Mouse (Mus musculus) hematopoietic stem cell, adult 5-6 weeks (primary cell): ENCODE measurements around the gene Olfr1412. TPM values are rescaled to one million over a fixed set of nuclear protein-coding genes. Genes with fewer than 3 reads are reported as not detected.
A peak's percentile ranks its signal among the peaks of the same experiment; 100 is the strongest.

Experiments
- ATAC-seq, 2 experiments: fragments of 125-278 bp in 1 of 2; replicated peaks in 1 of 2; 2 replicates each; pipeline ENCODE4 v1.8.0; 2016 to 2017; ENCODE audit warnings: inconsistent platforms in 2 of 2, mild to moderate bottlenecking in 2 of 2, moderate number of reproducible peaks in 2 of 2, low read depth in 1 of 2, moderate TSS enrichment in 1 of 2; ENCODE audit not compliant: low FRiP score in 2 of 2, poor library complexity in 2 of 2, severe bottlenecking in 2 of 2, insufficient read depth in 1 of 2, low TSS enrichment in 1 of 2
- total RNA-seq: library from RNA; stranded (forward); fragments of 172-1452, 232-1000 nt; gene quantifications from 2 replicates; pipeline ENCODE4 v1.2.3, GENCODE M21; 2017

Olfr1412 gene
- total RNA-seq, 1 experiment from 2014 or later: not detected

DNA sequence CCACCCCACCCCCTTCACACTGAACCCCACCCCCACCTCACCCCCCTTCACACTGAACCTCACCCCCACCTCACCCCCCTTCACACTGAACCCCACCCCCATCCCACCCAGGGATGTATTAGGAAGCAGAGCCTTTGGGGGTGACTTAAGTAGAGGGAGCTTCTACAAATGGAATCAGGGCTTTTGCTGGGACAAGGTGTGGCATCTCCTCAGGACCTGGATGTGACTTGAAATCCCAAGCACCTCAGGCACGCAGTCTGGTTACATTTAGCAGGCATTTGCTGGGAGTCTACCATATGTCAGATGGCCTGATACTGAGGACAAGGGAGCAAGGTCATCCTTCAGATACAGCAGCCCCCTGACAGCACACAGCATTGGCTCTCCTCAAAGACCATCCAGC, 49.0 kb downstream of the Olfr1412 start:
- no peak for ATAC-seq

DNA sequence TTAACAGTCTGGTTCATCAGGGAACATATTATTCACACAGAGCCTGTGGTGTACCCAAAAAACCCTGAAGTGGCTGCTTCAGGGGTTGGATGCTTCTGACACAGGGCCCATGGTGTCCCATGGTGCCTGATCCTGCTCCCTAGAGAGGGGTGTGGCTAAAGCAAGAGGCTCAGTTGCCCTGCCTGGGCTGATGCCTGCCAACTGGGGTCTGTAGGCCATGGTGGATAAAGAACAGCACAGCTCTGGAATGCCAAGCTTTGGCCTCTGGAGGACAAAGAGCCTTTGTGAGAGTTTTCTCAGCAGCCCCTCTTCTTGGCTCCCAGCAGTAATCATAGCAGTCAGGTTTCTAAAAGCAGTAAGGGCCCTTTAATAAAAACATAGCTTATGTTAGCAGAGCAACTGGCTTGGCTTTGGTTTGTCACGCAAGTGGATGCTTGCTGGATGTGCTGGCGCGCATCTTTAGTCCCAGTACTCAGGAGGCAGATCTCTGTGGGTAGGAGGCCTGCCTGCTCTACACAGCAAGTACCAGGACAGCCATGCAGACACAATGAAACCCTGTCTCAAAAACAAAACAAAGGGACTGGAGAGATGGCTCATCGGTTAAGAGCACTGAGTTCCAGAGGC, 49.5 kb downstream of the Olfr1412 start:
- no peak for ATAC-seq

DNA sequence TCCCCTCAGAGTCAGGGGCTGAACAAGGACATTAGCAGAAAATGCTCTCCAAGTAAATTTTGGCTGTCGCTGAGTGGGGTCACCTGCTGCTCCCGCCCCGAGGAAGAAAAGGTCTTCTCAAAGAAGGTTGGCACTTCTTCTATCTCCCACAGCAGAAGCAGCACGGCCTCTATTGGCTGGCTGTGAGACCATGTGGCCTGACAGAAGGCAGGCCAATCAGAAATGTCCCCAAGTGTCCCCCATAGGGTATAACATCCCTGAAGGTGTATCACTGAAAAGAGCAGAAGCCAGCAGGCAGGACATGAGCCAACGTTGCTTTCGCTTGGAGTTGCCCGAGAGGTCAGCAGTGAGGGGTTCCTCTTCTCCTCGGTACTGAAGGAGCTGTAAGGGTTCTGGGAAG, 50.4 kb downstream of the Olfr1412 start:
- no peak for ATAC-seq

DNA sequence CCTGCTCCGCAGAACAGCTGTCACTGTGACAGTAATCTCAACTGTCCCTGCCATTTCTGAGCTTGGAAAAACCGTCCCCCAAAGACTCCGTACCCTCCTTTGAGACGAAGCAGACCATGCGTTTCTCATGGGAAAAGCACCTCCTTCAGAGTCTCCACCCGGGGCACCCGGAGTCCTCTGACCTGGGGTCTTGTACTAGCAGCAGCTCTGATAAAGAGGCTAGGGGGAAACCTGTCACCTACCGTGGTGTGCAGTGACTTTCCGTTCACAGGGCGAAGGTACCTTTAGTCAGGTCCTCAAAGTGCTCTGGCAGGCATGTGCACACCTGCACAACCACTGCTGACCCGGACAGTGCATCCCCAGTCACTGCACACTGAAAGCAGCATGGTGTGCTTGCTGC, 51.1 kb downstream of the Olfr1412 start:
- no peak for ATAC-seq

DNA sequence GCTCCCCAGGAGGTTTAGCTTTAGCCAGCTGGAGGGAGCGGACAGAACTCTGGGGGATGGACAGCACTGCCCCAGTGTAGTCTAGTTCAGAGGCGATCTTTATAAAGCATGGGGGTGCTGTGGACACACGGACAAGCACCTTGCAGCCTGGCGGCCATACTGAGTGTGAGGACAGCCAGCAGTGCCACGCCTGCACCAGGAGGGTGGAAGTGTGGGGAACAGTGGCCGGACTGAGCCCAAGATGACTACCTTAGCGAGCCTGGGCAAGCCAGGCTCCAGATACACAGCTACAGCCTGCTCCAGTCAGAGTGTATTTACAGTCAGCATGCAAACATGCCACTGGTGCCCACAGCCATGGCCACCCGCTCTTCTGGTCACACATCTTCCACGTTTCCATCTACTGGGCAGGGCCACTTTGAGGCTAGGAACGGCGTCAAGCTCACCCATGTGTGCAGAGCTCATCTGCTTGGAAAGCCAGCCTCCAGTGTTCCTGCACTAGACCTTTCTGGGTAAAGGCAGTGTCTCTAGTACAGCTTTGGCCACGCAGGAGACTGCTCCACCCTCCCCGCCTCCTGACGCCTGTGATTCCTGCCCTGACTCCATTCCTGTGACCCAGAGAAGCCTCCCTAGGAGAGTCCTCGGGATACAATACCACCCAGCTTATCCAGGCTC, 52.1 kb downstream of the Olfr1412 start:
- ATAC-seq: no peak

DNA sequence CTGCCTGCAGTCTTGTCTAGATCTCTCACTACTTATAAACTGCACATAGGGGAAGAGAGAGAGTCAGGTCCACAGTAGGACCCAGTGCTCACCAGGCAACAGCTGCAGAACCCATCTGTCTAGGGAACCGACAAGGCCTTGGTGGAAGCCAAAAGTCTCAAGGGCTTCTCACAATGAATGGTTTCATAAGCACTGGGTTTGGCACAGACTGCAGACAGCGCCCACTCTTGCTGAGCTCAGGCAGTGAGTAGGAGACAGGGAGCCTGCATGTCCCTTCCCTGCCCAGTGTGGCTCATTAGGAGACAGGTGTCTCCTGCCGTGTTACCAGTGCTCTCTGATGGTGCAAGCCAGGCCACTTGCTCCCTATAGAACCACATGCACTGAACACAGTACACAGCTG, 52.6 kb downstream of the Olfr1412 start:
- no peak for ATAC-seq

DNA sequence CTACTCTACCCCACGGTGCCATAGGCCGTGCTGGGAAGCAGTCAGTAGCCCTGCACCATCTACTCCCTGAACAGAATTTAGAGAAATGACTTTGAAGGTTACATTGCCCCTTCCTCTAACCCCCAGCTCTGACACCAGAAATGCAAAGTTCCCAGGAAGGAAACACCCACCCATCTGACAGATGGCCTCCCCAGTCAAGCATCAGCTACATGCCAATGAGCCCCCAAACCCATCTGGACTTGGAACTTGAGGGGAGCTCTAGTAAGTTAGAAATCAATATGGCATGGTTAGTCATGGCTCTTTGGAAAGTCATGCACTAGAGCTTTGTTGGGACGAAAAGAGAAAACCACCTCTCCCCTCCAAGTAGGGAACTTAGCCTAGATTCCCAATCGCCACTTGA, 53.2 kb downstream of the Olfr1412 start:
- no peak for ATAC-seq

DNA sequence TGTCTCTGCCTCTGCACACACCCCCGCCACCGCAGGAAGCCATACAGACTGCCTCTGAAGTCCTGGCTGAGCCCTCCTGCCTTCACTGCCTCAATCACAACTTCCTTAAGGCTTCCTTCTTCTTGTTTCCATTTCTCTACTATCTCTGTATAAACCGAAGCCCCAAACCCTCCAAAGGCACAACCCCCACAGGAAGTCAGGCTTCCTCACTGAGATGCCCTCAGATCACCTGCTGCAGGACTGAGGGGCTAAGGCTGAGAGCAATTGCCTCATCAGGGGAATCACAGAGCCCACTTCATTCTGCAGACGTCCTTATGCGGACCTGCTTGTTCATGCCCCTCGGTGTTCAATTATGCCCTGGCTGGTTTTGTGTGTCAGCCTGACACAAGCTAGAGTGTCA, 54.8 kb downstream of the Olfr1412 start:
- ATAC-seq: peak in 1 of 2 experiments; percentile 14; a peak in 1 of 4 replicates

Other genes with a start within 250 kb of the Olfr1412 start
- 84.7 and 94.9 TPM in 2 replicates for gene Ndufa10, start 111.9 kb upstream of the Olfr1412 start, total RNA-seq
- not detected in 2 replicates for gene Olfr1416, start 100.7 kb upstream of the Olfr1412 start, total RNA-seq
- not detected in 2 replicates for gene Olfr1415, start 89.7 kb upstream of the Olfr1412 start, total RNA-seq
- not detected in 2 replicates for gene Olfr1414, start 67.1 kb upstream of the Olfr1412 start, total RNA-seq
- gene Olfr1413, start 14.5 kb upstream of the Olfr1412 start, total RNA-seq: not detected in 2 replicates
- gene Olfr1411, start 8.6 kb downstream of the Olfr1412 start, total RNA-seq: not detected in 2 replicates
- gene Olfr1410, start 20.0 kb downstream of the Olfr1412 start, total RNA-seq: not detected in 2 replicates
- gene Olfr12, start 32.0 kb downstream of the Olfr1412 start, total RNA-seq: not detected in 2 replicates
- 99.2 and 139 TPM in 2 replicates for gene Cops9, start 56.2 kb downstream of the Olfr1412 start, total RNA-seq
- gene Otos, start 63.1 kb downstream of the Olfr1412 start, total RNA-seq: 17.1 and 21.5 TPM in 2 replicates
- 1.9 and 11.2 TPM in 2 replicates for gene Gpc1, start 245.9 kb downstream of the Olfr1412 start, total RNA-seq